Mouse (Mus musculus) kidney, adult 8-10 months (tissue): ENCODE measurements around the gene Tmem240.
A peak's percentile ranks its signal among the peaks of the same experiment; 100 is the strongest.
"Not testable (repeated sequence)": the region's sequence is repeated elsewhere in the genome, so short reads cannot be mapped to it uniquely, and the experiment has no call there.

Experiments
- DNase-seq, 2 experiments: peaks; one replicate each; pipeline ENCODE4 v3.0.0; 2022

The Tmem240 gene

GRCm38 (mm10) chr4:155735788-155736187, 1.2 kb downstream of the Tmem240 start:
- DNase-seq, result no peak

- DNase-seq, result no peak
Measured at GRCm38 (mm10) chr4:155736421-155736820, 1.8 kb downstream of the Tmem240 start.

GRCm38 (mm10) chr4:155738262-155738661, 3.7 kb downstream of the Tmem240 start:
- DNase-seq, result no peak

- DNase-seq, result no peak
Measured at GRCm38 (mm10) chr4:155739152-155739551, 4.6 kb downstream of the Tmem240 start.

GRCm38 (mm10) chr4:155739741-155740636, 5.4 kb downstream of the Tmem240 start:
- no peak for DNase-seq

- not testable (repeated sequence) for DNase-seq
Measured at GRCm38 (mm10) chr4:155740681-155741080, 6.1 kb downstream of the Tmem240 start.

GRCm38 (mm10) chr4:155742684-155743083, 8.1 kb downstream of the Tmem240 start:
- no peak for DNase-seq

GRCm38 (mm10) chr4:155744474-155744873, 9.9 kb downstream of the Tmem240 start:
- DNase-seq, result no peak

GRCm38 (mm10) chr4:155745136-155745535, 10.5 kb downstream of the Tmem240 start:
- DNase-seq, result no peak

- DNase-seq, result no peak
Measured at GRCm38 (mm10) chr4:155746036-155746548, 11.5 kb downstream of the Tmem240 start.

- no peak for DNase-seq
Measured at GRCm38 (mm10) chr4:155746575-155747490, 12.2 kb downstream of the Tmem240 start.

- no peak for DNase-seq
Measured at GRCm38 (mm10) chr4:155757011-155757410, 22.4 kb downstream of the Tmem240 start.

- DNase-seq, result peak; percentile 29 to 32
Measured at GRCm38 (mm10) chr4:155759862-155760612, 25.4 kb downstream of the Tmem240 start.

GRCm38 (mm10) chr4:155760613-155761355, 26.2 kb downstream of the Tmem240 start, which contains the start of gene Atad3a:
Gene Atad3a (minus strand): TSS chr4:155761093.
- DNase-seq, result peak; percentile 97 to 98

GRCm38 (mm10) chr4:155761356-155762099, 26.9 kb downstream of the Tmem240 start:
- peak; percentile 16 to 20 for DNase-seq

- no peak for DNase-seq
Measured at GRCm38 (mm10) chr4:155762357-155762756, 27.8 kb downstream of the Tmem240 start.

GRCm38 (mm10) chr4:155769496-155769879, 34.9 kb downstream of the Tmem240 start:
- no peak for DNase-seq

- peak; percentile 89 to 93 for DNase-seq
Measured at GRCm38 (mm10) chr4:155769880-155770512, 35.4 kb downstream of the Tmem240 start.

- DNase-seq, result peak; percentile 76 to 78
Measured at GRCm38 (mm10) chr4:155770626-155771025, 36.0 kb downstream of the Tmem240 start.

- peak; percentile 52 to 83 for DNase-seq
Measured at GRCm38 (mm10) chr4:155771706-155772105, 37.1 kb downstream of the Tmem240 start.
